Mouse (Mus musculus): ENCODE measurements around the gene Sik3. TPM values are rescaled to one million over a fixed set of nuclear protein-coding genes. Genes with fewer than 3 reads are reported as not detected.

Sik3 gene
- polyA plus RNA-seq, 1 experiment = 22.2 TPM

DNA sequence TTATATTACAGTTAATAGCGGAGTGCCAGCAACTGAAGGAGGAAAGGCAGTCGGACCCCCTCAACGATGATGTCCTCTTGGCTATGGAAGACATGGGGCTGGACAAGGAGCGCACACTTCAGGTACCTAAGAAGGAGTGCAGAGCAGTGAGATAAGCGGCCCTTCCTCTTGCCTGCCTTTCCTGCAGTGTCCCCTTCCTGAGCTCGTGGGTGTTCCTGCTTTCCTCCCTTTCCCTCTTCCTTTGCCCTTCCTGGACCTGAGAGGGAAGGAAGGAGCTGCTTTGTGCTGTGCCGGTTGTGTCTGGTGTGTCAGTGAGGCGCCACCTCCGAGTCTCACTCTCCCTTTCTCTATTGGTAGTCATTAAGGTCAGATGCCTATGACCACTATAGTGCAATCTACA, 182.2 kb downstream of the Sik3 start:
- 71% methylated on average over 9 of the region's 9 CpGs for WGBS
- DNase-seq = no peak
- TF ChIP-seq CTCF (IDR thresholded peaks at IDR 0.05; ENCODE audit: insufficient read depth, low read length) = no peak
- TF ChIP-seq POLR2A (IDR thresholded peaks at IDR 0.05; ENCODE audit: borderline replicate concordance, extremely low read depth, low read depth, low read length) = no peak
- Histone ChIP-seq H3K4me1 (ENCODE audit: control insufficient read depth, insufficient read depth, low read length) (peaks cover 9% of the 10 kb centered on the region; the same call in 1 of the 2 replicates), H3K4me3 (replicated peaks; ENCODE audit: extremely low read depth, low read depth, low read length) (no peak overlapping the region)

DNA sequence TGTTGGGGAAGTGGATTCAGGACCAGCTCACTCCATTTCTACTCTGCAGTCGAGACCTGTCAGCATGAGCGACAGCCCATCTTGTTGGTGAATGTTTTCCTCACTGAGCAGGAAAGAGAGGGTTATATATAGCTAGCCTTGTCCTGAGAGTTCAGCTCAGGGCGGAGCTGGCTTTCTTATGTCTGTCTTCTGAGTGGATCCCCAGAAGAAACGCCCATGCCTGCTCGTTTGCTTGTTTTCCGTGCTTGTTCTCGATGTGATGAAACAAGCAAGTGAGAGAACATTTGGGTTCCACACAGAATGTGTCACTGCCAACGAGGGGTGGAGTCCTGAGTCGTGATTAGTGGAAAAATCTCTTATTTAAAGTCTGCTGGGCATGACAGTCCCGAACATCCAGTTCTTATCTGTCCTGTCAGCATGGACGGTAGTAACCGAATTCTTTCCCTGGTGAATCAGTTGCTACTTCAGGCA, 184.1 kb downstream of the Sik3 start:
- WGBS = 40% methylated on average over 12 of the region's 12 CpGs
- H3K4me1 ChIP-seq (ENCODE audit: control insufficient read depth, insufficient read depth, low read length) = peaks cover 13% of the 10 kb centered on the region; the same call in 1 of the 2 replicates
- no peak overlapping the region for H3K4me3 ChIP-seq (replicated peaks; ENCODE audit: extremely low read depth, low read depth, low read length)
- DNase-seq = no peak
- TF ChIP-seq CTCF (IDR thresholded peaks at IDR 0.05; ENCODE audit: insufficient read depth, low read length) (no peak), POLR2A (IDR thresholded peaks at IDR 0.05; ENCODE audit: borderline replicate concordance, extremely low read depth, low read depth, low read length) (peak; percentile 33; the same call in 1 of the 2 replicates)

DNA sequence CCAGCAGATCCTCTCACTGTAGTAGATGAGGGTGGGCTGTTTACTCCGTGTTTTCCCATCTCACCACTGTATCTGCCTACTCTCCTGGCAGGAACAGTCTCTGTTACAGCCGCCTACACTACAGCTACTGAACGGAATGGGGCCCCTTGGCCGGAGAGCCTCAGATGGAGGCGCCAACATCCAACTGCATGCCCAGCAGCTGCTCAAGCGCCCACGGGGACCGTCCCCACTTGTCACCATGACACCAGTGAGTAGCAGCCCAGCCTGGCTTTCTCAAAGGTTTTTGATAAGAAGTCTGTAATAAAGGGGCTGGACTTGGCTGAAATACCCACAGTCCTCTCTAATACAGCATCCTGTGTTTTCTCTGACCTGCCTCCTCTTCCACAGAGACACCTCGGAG, 185.8 kb downstream of the Sik3 start:
- 82% methylated on average over 9 of the region's 9 CpGs for WGBS
- TF ChIP-seq POLR2A (IDR thresholded peaks at IDR 0.05; ENCODE audit: borderline replicate concordance, extremely low read depth, low read depth, low read length) (no peak), CTCF (IDR thresholded peaks at IDR 0.05; ENCODE audit: insufficient read depth, low read length) (no peak)
- no peak for DNase-seq
- H3K4me3 ChIP-seq (replicated peaks; ENCODE audit: extremely low read depth, low read depth, low read length) = no peak overlapping the region
- peaks cover 13% of the 10 kb centered on the region; the same call in 1 of the 2 replicates for H3K4me1 ChIP-seq (ENCODE audit: control insufficient read depth, insufficient read depth, low read length)

DNA sequence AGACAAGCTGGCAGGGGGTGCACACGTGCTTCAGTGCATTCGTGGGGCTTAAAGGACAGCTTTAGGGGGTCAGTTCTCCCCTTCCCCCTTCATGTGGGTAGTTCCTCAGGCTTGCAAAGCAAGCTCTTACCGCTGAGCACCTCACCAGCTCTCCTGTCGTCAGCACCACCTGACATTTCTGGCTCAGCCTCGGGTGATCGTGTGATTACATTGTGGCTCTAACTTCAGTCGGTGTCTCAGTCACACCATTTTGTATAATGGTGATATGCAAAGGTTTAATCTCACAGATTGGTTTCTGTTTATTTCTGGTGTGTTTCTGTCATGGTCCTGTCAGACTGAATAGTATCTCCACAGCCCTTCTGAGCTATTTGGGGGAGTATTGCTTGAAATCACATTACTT, 186.3 kb downstream of the Sik3 start:
- H3K4me3 ChIP-seq (replicated peaks; ENCODE audit: extremely low read depth, low read depth, low read length) = no peak overlapping the region
- DNase-seq = no peak
- H3K4me1 ChIP-seq (ENCODE audit: control insufficient read depth, insufficient read depth, low read length) = peaks cover 13% of the 10 kb centered on the region; the same call in 1 of the 2 replicates
- TF ChIP-seq CTCF (IDR thresholded peaks at IDR 0.05; ENCODE audit: insufficient read depth, low read length) (no peak), POLR2A (IDR thresholded peaks at IDR 0.05; ENCODE audit: borderline replicate concordance, extremely low read depth, low read depth, low read length) (no peak)
- 81% methylated on average over 7 of the region's 7 CpGs for WGBS

DNA sequence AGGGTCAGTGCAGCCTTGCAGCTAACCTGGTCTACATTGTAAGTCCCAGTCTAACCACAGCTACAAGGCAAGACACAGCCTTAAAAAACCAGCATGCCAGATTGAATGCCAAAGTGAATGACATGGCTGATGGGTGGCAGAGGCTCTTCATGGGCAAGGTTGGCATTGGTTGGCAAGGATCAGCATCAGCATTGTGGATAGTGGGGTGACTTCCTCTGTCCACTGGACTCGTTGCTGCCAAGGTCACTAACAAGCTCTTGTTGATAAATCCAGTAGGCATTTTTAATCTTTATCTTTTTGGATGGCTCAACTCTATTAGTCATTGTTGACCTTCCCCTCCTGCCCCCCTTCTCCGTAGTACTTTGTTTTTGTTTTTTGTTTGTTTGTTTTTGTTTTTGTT, 187.0 kb downstream of the Sik3 start:
- Histone ChIP-seq H3K4me3 (replicated peaks; ENCODE audit: extremely low read depth, low read depth, low read length) (no peak overlapping the region), H3K4me1 (ENCODE audit: control insufficient read depth, insufficient read depth, low read length) (peaks cover 13% of the 10 kb centered on the region; the same call in 1 of the 2 replicates)
- no peak for DNase-seq
- no peak for TF ChIP-seq CTCF (IDR thresholded peaks at IDR 0.05; ENCODE audit: insufficient read depth, low read length)
- WGBS = 55% methylated on average over 2 of the region's 2 CpGs

DNA sequence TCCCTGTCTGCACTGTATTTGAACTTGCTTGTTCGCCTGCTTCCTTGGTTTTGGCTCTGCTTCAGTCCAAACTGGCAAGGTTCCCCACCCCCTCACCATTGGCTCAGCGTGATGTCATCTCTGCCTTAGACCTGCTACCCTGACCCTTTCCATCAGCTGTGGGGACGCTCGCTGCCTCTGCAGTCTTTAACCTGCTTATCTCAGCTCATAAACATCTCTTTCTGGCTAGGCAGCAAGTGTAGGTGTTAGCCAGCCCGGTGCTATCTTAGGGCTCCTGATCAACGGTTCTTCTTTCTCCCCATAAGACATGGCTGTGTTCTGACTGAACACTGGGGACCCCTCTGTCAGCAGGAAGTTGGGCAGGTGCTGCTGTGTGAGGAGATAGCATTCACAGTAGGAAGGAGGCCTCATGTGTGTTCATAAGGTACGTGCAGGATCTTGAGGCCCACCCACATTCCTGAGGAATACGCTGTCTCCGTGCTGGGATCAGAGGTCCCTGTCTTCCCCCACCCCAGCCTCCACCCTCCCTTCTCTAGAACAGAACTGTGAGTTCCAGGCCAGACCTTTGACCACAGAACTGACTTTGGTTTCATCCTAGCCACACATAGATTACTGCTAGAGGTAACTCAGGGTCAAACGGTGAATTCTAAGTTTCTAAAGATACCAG, 194.3 kb downstream of the Sik3 start:
- WGBS = 56% methylated on average over 10 of the region's 10 CpGs

DNA sequence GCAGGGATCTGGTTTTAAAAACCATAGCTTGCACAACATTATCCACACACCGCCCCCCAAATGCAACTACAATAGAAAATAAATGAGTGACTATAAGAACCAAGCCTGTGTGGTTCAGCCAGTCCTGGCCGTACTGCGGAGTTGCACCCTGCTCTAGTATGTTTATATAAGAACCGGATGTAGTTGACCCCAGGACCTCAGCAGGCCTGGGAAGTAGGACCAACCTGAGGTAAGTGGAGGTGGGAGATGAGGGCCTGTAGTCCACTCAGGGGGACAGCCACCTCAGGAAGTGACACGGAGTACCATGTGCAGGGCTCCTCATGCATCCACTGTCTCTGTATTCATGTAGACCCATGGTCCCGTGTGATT, 194.9 kb downstream of the Sik3 start:
- TF ChIP-seq POLR2A (IDR thresholded peaks at IDR 0.05; ENCODE audit: borderline replicate concordance, extremely low read depth, low read depth, low read length) (no peak), CTCF (IDR thresholded peaks at IDR 0.05; ENCODE audit: insufficient read depth, low read length) (no peak)
- 59% methylated on average over 6 of the region's 6 CpGs for WGBS
- no peak for DNase-seq
- Histone ChIP-seq H3K4me3 (replicated peaks; ENCODE audit: extremely low read depth, low read depth, low read length) (no peak overlapping the region), H3K4me1 (ENCODE audit: control insufficient read depth, insufficient read depth, low read length) (no peaks in the 10 kb centered on the region)

More for the DNA sequence above, 194.3 kb downstream of the Sik3 start:
- H3K4me3 ChIP-seq (replicated peaks; ENCODE audit: extremely low read depth, low read depth, low read length) = no peak overlapping the region
- no peak for DNase-seq
- no peaks in the 10 kb centered on the region for H3K4me1 ChIP-seq (ENCODE audit: control insufficient read depth, insufficient read depth, low read length)
- TF ChIP-seq CTCF (IDR thresholded peaks at IDR 0.05; ENCODE audit: insufficient read depth, low read length) (no peak), POLR2A (IDR thresholded peaks at IDR 0.05; ENCODE audit: borderline replicate concordance, extremely low read depth, low read depth, low read length) (no peak)

DNA sequence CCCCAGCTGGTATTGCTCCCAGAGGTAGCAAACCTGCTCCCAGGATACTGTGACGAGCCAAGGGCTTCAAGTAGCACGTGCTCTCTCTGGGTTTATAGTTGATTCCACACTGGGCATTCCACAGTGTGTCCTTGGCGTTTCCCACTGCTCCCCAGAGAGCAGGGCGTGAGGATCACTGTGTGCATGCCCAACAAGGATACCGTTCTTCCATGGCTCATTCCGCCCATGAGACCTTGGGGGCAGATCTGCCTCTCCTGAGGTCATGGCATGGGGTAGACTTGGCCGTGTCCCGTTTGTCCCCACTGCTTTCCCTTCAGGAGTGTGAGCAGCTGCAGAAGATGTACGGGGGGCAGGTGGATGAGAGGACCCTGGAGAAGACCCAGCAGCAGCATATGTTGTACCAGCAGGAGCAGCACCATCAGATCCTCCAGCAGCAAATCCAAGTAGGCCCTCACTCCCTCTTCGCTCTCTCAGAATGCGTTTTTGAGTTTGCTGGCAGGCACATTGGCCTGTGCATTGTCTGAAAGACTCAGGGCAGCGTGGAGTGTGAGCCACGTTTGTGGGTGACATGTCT, 195.9 kb downstream of the Sik3 start:
- no peak for TF ChIP-seq POLR2A (IDR thresholded peaks at IDR 0.05; ENCODE audit: borderline replicate concordance, extremely low read depth, low read depth, low read length)
- no peak for TF ChIP-seq CTCF (IDR thresholded peaks at IDR 0.05; ENCODE audit: insufficient read depth, low read length)
- H3K4me1 ChIP-seq (ENCODE audit: control insufficient read depth, insufficient read depth, low read length) = no peaks in the 10 kb centered on the region
- no peak overlapping the region for H3K4me3 ChIP-seq (replicated peaks; ENCODE audit: extremely low read depth, low read depth, low read length)
- 87% methylated on average over 13 of the region's 13 CpGs for WGBS
- no peak for DNase-seq

DNA sequence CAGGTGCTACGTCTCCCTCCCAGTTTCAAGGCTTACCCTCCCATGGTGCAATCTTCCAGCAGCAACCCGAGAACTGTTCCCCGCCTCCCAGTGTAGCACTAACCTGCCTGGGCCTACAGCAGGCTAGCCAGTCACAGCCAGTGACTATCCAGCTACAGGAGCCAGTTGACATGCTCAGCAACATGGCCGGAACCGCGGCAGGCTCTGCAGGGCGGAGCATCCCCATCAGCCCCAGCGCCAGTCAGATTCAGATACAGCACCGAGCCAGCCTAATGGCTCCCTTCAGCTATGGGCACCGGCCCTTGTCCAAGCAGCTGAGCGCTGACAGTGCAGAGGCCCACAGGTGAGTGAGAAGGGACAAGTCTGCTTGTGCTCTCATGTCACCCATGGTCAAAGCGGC, 197.9 kb downstream of the Sik3 start:
- TF ChIP-seq POLR2A (IDR thresholded peaks at IDR 0.05; ENCODE audit: borderline replicate concordance, extremely low read depth, low read depth, low read length) (no peak), CTCF (IDR thresholded peaks at IDR 0.05; ENCODE audit: insufficient read depth, low read length) (no peak)
- Histone ChIP-seq H3K4me3 (replicated peaks; ENCODE audit: extremely low read depth, low read depth, low read length) (no peak overlapping the region), H3K4me1 (ENCODE audit: control insufficient read depth, insufficient read depth, low read length) (no peaks in the 10 kb centered on the region; the same call in 1 of the 2 replicates)
- DNase-seq = no peak
- 91% methylated on average over 12 of the region's 12 CpGs for WGBS

DNA sequence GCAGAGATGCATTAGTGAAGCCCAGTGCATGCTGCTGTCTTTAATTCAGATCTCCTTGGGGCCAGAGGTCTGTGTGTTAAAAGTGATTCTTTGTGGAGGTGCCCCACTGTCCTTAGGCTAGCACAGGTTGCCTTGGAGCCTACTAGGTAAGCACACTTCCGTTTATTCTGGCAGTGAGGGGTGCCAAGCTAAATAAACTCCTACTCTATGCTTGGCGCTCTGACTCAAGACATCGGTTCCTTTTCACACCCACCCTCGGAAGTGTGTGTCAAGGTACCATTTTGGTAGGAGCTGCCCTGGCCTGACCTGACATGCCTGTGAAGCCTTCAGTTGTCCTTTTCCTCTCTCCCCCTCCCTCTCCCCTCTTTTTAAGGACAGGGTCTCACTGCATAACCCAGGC, 201.7 kb downstream of the Sik3 start:
- no peak overlapping the region for H3K4me3 ChIP-seq (replicated peaks; ENCODE audit: extremely low read depth, low read depth, low read length)
- TF ChIP-seq POLR2A (IDR thresholded peaks at IDR 0.05; ENCODE audit: borderline replicate concordance, extremely low read depth, low read depth, low read length) (no peak), CTCF (IDR thresholded peaks at IDR 0.05; ENCODE audit: insufficient read depth, low read length) (no peak)
- WGBS = 41% methylated on average over 4 of the region's 4 CpGs
- no peak for DNase-seq
- H3K4me1 ChIP-seq (ENCODE audit: control insufficient read depth, insufficient read depth, low read length) = no peaks in the 10 kb centered on the region; the same call in 1 of the 2 replicates

All from lung, adult 2 months (tissue).